In the genomic region with DNA sequence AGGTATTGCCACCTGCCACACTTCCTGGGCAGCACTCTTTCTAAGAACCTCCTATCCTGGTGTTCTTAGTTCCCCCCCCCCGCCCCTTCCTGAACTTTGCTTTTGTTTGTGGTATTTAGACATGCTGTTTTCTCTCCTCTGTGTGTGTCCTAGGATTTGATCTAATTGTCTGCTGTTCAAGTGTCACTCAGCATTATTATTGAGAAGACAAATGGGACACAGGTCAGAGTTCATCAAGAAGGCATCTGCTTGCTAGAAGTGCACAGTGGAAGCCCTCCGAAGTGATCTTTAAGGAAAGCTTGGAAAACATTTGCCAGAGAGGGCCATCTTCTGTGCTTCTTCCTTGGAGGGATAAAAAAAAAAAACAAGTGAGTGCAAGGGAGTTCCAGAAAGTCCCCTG, we compare ENCODE assay signal across 14 mouse cellular contexts. TPM values are rescaled to one million over a fixed set of nuclear protein-coding genes. Genes with fewer than 3 reads are reported as not detected.
DNase-seq lines count a peak whose midpoint lies in the region; ATAC-seq lines count a peak whose summit lies in the region.
"Had no signal": no experiment of that assay in that cellular context is flagged by ENCODE, and none has a peak within 500 bp of the region (broad histone marks: within the 10 kb centered on the region; RNA-seq: fewer than 3 reads in every experiment).

No protein-coding gene starts in this region.

- intact Hi-C loops in heart, postnatal 14 days (cut with DNase I), result no loop called here

- no peaks in the 10 kb centered on the region for H3K36me3 ChIP-seq in hindbrain, embryonic 11.5 days (ENCODE audit: control insufficient read depth, insufficient read depth, low read length)
- no peaks in the 10 kb centered on the region for H3K36me3 ChIP-seq in hindbrain, embryonic 12.5 days
- H3K36me3 ChIP-seq in embryonic facial prominence, embryonic 10.5 days (replicated peaks), result no peaks in the 10 kb centered on the region
- H3K36me3 ChIP-seq: embryonic facial prominence, embryonic 15.5 days; liver, embryonic 15.5 days had no signal

- peaks cover 3% of the 10 kb centered on the region; the same call in 1 of the 2 replicates for H3K27me3 ChIP-seq in hindbrain, embryonic 11.5 days (ENCODE audit: control insufficient read depth, insufficient read depth, low read length)
- peaks cover 17% of the 10 kb centered on the region for H3K27me3 ChIP-seq in hindbrain, embryonic 12.5 days
- H3K27me3 ChIP-seq in embryonic facial prominence, embryonic 10.5 days (replicated peaks; ENCODE audit: low read depth, poor library complexity, severe bottlenecking), result peaks cover 61% of the 10 kb centered on the region

- 6% methylated on average over 2 of the region's 2 CpGs for WGBS in hindbrain, embryonic 11.5 days
- WGBS in hindbrain, embryonic 12.5 days, result 1% methylated on average over 2 of the region's 2 CpGs
- WGBS in embryonic facial prominence, embryonic 10.5 days, result 14% methylated on average over 2 of the region's 2 CpGs

- no peak overlapping the region for H3K4me3 ChIP-seq in hindbrain, embryonic 11.5 days (ENCODE audit: low read depth, low read length)
- H3K4me3 ChIP-seq in hindbrain, embryonic 12.5 days, result no peak overlapping the region
- peak overlapping the region; percentile 77; the same call in 1 of the 2 replicates for H3K4me3 ChIP-seq in embryonic facial prominence, embryonic 10.5 days
- H3K4me3 ChIP-seq: liver, embryonic 15.5 days had no signal

- H3K4me2 ChIP-seq in hindbrain, embryonic 11.5 days (replicated peaks; ENCODE audit: low read depth, low read length), result peak overlapping the region; percentile 83; the same call in 1 of the 2 replicates
- no peak overlapping the region for H3K4me2 ChIP-seq in hindbrain, embryonic 12.5 days (replicated peaks)

- no peak overlapping the region for H3K9ac ChIP-seq in hindbrain, embryonic 11.5 days (ENCODE audit: low read depth, low read length)
- H3K9ac ChIP-seq in hindbrain, embryonic 12.5 days, result no peak overlapping the region
- H3K9ac ChIP-seq: liver, embryonic 15.5 days had no signal

- no peak overlapping the region for H3K27ac ChIP-seq in hindbrain, embryonic 11.5 days (ENCODE audit: low read depth, low read length)
- H3K27ac ChIP-seq in hindbrain, embryonic 12.5 days, result no peak overlapping the region
- H3K27ac ChIP-seq in embryonic facial prominence, embryonic 10.5 days (replicated peaks), result no peak overlapping the region
- H3K27ac ChIP-seq: embryonic facial prominence, embryonic 15.5 days; liver, embryonic 15.5 days had no signal

- 0 out of 2 replicates have a peak, but pooled peaks have one; percentile 12 for ATAC-seq in hindbrain, embryonic 11.5 days (ENCODE audit: low FRiP score)
- no peak for ATAC-seq in hindbrain, embryonic 12.5 days (ENCODE audit: low FRiP score)

- H3K9me3 ChIP-seq in hindbrain, embryonic 11.5 days (ENCODE audit: control insufficient read depth, low read length), result no peaks in the 10 kb centered on the region
- H3K9me3 ChIP-seq in hindbrain, embryonic 12.5 days (replicated peaks), result no peaks in the 10 kb centered on the region
- no peaks in the 10 kb centered on the region for H3K9me3 ChIP-seq in embryonic facial prominence, embryonic 10.5 days
- H3K9me3 ChIP-seq: embryonic facial prominence, embryonic 15.5 days; liver, embryonic 15.5 days had no signal

- DNase-seq in hindbrain, embryonic 11.5 days (ENCODE audit: low spot score), result peak; percentile 56
- DNase-seq in embryo, embryonic 10 days (ENCODE audit: low spot score), result peak; percentile 79
- DNase-seq in embryonic facial prominence, embryonic 10.5 days (ENCODE audit: low spot score), result no peak
- peak; percentile 19 for DNase-seq in neural tube, embryonic 10.5 days (ENCODE audit: extremely low spot score, low spot score)
- no peak for DNase-seq in right cerebral cortex, postnatal 36 days (ENCODE audit: low spot score in 2 of 2)
- no peak for DNase-seq in heart, postnatal 14 days
- DNase-seq: cerebellum, adult 11-12 months; heart, adult 11 months; thymus, postnatal 25 days had no signal

- H3K4me1 ChIP-seq in hindbrain, embryonic 11.5 days (replicated peaks; ENCODE audit: control insufficient read depth, insufficient read depth, low read length), result peaks cover 10% of the 10 kb centered on the region
- peaks cover 23% of the 10 kb centered on the region for H3K4me1 ChIP-seq in hindbrain, embryonic 12.5 days
- peaks cover 31% of the 10 kb centered on the region for H3K4me1 ChIP-seq in embryonic facial prominence, embryonic 10.5 days
- H3K4me1 ChIP-seq: liver, embryonic 15.5 days had no signal

RNA-seq across cellular contexts. Expression of gene Plppr1, which starts 1.2 kb away (rescaled TPM):
- polyA plus RNA-seq in hindbrain, embryonic 11.5 days (2014; fragmentation: Nextera tagmentation; extraction: Ambion mirVana), result 16.3 and 19.2 TPM in 2 replicates
- polyA plus RNA-seq in hindbrain, embryonic 12.5 days (2016; fragmentation: Nextera tagmentation; extraction: Ambion mirVana), result 29.6 and 29.9 TPM in 2 replicates
- polyA plus RNA-seq in embryonic facial prominence, embryonic 10.5 days (2016; fragmentation: Nextera tagmentation; extraction: Ambion mirVana), result 2.5 and 2.9 TPM in 2 replicates
- under 1 TPM; 0.07 to 0.20 TPM for total RNA-seq in heart, postnatal 14 days (2021)
- total RNA-seq: hematopoietic stem cell, adult 5-6 weeks; megakaryocyte progenitor cell, adult 5-6 weeks had no signal

Comparison
In these comparisons a context has a peak if more than half of its experiments do, and no peak if none do; other contexts are left out.
1. DNase-seq: peak in hindbrain, embryonic 11.5 days (single experiment), embryo, embryonic 10 days (single experiment) and neural tube, embryonic 10.5 days (single experiment); none in embryonic facial prominence, embryonic 10.5 days (single experiment), right cerebral cortex, postnatal 36 days (0 of 2) and heart, postnatal 14 days (0 of 2).